Mouse (Mus musculus) gastrocnemius, postnatal 4 days (tissue): ENCODE results near the gene Gm33543. TPM values are rescaled to one million over a fixed set of nuclear protein-coding genes. Genes with fewer than 3 reads are reported as not detected.

Experiments used
- DNase-seq, 2 experiments: peaks; one replicate each; pipeline ENCODE4 v3.0.0; 2021 to 2022; ENCODE audit warnings: low spot score in 2 of 2, mixed read lengths in 2 of 2
- total RNA-seq, 2 experiments: library from RNA; stranded (reverse); gene quantifications; 2 replicates each; pipeline ENCODE4 v1.2.3; 2021

Gm33543 gene
- total RNA-seq, 2 experiments from 2014 or later, result not detected

DNA sequence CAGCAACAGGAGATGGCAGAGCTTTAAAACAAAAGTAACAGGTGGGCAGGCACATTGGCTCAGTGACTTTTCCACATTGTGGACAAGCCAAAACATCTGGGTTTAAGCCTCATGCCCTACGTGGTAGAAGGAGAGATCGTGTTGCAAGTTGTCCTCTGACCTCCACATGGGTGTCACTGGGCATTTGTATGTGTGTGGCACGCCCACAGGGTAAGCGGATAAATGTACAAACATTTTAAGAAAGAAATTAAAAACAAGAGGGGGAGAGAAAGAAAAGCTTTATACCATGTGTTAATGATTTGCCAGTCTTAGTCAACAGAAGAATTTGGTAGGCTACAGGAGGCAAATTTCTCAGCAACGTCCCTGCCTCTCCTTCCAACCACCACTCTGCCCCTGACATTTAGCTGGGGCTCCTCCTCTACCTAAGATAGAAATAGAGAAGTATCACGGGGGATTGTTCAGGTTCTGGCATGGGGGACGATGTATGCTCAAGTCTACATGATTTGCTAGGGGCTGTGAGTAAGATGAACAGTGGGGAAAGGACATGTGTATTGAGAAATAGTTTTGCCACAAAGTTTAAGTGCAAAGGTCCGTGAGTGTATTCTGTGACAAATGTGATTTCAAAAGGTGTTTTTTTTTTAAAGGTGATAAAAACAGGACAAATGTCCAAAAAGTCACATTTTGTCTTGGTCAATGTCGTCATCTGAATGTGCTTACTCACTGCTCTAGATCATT is 6.0 kb downstream of the Gm33543 start:
- DNase-seq, result no peak

DNA sequence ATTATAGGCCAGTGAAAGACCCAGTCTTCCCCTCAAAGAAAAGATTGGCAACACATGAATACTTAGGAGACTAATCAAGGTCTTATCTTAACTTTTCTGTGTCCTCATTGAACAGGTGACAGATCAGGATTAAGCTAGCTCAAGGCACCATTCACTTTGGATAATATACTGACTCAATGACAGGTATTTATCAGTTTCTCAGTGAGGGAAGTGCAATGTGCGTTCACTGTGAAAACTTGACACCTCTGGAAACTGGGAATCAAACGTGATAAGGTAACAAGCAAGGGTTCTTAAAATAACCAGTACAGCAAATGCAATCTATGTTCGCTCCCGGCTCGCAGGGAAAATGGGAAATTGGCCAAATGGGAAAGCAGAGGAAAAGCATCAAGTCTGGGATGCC is 11.8 kb downstream of the Gm33543 start:
- no peak for DNase-seq

DNA sequence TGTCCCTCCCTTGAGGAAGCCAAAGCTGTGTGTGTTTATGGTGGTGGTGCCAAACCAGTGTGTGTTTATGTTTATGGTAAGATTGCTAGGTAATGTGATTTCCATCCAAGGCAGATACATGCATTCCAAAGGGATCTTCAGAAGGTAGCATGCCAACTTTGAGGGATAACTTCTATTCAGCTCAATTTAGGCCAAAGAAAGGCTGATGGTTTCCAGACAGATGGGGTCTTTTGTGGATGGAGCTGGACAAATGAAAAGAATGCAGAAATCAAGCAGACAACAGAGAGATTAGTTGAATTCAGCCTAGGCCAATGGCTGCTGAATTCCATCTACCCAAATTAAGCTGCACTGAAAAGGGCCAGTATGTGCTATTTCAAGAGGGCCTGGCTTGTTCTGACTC is 13.3 kb downstream of the Gm33543 start:
- DNase-seq, result no peak

DNA sequence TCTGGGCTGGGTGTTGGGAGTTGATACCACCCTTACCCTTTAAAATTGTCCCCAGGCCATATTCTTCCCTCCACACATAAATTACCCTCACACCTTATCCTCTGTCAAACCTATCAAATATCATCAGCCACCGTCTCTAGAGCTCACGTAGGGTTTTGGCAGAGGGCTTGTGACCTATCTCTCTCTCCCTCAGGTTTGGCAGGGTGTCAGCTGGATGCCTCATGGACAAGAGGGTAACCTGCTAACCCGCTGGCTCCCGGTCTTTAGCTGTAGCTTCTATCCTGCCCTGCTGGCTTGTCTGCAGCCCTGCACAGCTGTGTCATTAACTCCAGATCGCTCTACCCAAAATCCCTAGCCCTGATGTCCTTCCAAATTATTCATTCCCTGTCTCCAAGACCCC is 14.4 kb downstream of the Gm33543 start:
- peak in 1 of 2 experiments; percentile 39 for DNase-seq

DNA sequence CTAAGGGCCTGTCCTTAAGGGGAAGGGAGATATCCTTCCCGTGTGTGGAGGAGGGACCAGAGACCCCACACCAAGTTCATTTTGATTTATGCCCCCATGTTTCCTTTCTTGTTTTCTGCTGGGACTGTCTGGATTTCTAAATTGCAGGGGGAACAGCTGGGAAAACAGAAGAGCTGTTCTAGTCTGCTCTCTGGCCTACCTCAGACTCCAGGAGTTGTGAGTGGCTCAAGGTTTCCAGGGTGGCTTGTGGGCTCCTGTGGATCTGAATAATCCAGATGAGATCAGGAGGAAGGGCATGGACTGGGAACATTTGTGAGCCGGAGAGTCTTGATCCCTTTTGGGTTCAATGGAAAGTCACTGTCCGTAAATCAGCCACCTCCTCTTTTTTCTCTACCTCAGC is 17.1 kb downstream of the Gm33543 start:
- no peak for DNase-seq

DNA sequence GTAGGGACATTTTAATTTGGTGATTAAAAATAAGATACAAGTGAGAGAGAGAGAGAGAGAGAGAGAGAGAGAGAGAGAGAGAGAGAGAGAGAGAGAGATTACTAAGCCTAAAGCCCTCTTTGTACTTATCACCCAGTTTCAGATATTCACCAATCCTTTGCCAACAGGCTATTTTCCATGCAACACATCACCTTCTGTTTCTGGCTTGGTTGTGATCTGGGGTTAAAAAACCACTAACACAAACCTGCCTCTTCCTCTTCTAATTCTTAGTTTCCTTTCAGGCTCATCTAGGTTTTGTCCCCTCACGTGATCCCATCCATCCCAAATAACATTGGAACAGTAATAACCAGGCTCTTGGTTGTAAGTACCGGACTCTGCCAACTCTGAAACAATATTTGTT is 24.2 kb downstream of the Gm33543 start:
- DNase-seq, result no peak

DNA sequence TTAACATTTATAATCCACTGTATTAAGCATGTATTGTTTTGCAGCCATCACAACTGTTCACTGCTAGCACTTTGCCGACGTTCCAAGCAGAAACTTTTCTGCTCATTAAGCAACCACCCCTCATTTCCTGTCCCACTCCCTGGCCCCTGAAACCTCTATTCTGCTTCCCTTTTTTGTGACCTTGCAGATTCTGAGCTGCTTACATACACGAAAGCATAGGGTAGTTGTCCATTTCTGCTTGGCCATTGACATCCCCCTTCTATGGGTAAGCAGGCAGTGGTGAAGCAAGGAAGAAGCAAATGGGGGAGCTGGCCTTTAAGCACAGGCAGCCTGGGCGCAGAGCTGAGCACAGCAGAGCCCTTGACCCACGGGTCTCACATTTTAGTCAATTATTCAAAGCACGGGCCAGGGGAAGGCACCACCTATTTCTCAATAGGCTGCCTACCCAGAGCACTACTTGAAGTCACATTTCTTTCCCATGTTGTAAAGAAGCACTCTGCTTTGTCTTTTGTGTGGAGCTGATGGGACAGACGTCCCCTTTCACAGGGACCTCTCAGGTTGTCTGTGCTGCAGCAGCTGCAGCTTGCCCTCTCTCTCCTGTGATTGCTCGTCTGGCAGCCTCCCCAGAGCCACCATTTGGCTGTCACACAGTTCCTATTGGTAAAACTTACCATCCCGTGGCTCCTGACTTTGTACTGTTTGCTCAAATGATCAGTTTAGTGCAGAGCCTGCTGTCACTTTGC is 25.1 kb downstream of the Gm33543 start:
- no peak for DNase-seq

DNA sequence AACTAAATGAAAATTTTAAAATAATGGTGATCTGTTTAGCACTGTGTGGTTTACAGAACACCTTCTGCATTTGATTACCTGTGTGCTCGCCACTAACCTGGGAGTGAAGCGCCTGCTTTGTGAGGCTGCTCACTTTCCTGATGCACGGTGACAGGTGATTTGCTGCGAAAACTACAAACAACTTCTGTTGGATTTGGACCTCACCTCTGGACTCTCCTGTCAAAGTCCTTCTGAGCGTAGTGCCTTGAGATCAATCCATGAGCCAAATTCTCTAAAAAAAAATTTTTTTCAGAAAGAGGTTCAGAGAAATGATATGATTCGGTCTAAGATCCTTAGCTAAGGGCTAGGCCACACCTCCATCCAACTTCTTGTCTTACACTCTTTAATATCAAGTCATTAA is 28.4 kb downstream of the Gm33543 start:
- no peak for DNase-seq

DNA sequence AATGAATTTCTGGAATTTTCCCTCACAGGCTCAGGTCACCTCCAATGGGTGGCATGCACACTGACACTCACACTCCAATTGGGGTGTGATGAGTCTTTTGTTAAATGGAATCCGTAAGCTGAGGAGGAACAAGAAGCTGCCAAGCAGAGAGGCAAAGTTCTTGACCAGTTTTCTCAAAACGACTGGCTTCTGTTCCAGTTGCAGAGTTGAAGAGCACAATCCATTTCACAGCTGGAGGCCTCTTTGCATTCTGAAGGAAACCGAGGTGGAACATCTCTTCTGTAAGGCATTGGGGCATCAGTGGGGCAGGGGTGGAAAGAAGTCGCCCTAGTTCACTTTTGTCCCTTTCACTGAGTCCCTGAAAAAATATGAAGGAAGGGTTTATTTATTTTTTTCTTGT is 30.9 kb downstream of the Gm33543 start:
- DNase-seq, result no peak

DNA sequence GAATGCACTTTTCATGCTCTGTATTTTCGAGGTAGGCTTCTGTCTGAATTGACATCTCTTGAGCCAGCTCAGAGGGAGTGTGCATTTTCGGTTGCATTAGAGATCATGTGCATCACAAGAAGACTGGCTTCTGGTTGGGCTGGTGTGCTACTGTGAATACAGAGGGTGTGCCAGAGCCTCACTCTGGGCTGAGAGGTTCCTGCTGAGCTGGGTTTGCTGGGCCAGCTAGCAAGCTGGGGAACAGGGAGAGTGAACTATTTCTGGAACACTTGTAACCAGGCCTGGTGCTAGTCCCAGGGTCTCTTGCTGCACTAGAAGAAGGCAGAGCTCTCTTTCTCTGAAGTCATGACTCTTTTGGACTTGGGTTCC is 41.3 kb downstream of the Gm33543 start:
- no peak for DNase-seq

DNA sequence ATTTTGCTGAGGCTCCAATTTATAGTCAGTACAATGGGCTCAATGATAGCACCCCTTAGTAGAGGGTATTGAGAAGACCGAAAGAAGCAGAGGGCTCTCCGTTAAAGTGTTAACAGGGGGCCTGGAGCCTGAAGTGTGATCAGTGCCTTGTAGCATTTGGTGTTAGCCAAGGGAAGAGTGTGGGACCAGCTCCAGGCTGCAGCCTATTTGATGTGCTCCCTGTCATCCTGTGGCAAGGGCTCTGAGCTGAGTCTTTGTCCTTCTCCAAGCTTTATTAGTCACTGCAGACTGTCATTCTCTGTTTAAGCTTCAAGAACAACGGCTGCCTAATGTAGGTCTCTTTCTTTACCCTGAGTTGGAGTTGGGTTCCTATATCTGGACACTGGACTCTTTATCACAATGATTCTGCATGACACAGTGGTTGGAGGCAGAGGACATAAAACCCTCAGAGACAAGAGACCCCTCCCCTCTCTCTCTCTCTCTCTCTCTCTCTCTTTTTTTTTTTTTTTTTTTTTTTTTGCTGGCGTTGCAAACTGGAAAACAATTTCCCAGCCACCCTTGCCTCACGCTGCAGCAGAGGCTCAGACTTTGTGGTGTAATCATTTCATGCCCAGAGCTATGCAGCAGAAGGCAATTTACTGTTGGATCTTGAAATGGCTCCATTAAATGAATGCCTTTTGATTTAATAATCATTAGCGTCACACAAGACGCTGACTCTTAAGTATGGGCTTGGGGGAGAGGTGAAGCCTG is 41.9 kb downstream of the Gm33543 start:
- no peak for DNase-seq

DNA sequence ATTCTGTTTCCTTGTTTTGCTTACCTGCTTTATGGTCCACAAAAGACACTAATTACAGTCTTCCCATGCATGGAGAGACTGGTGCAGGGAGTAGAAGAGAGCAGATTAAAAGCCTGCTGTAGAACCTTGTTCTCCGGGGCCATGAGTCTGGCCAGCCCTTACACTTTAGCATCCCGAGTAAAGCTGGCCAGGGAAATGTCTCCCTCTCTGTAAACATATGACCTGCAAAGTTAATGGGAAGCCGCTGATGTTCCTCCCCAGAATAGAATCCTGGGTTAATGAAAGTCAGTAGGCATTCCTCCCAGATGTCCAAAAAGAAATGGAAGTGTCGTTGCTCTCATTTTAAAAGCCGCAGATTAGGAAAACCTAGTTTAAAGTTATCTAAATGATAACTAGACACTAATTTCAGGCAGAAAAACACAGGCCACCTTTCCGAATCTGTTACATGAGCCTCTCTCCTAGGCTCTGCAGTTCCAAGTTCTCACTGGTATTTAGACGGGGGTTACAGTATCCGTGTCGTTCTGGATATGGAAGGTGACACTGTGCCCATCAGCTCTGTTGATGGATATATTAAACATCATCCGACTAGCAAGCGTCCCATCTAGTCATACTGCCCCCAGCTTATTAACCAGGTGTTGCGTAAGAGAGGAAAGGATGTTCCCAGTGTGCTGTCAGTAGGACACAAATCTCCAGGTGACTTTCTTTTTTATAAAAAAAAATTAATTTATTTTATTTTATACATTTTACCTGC is 44.9 kb downstream of the Gm33543 start:
- no peak for DNase-seq

DNA sequence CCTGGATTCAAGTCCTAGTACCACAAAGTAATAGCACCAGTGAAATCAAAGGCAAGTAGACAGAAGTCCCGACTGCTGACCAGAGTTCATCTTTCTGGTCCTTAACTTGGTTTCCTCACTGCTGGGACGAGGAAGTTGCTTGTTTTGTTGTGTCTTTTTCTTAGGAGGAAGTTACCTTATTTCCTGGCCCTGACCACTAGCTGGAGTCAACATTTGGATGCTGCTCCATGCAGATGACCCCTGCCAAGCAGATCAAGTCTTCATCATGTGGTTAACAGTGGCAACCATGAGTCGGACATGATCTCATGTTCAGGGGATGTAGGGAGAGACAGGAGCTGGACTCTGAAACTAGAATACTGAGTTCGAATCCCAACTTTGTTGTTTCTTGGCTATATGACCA is 47.2 kb downstream of the Gm33543 start:
- no peak for DNase-seq

DNA sequence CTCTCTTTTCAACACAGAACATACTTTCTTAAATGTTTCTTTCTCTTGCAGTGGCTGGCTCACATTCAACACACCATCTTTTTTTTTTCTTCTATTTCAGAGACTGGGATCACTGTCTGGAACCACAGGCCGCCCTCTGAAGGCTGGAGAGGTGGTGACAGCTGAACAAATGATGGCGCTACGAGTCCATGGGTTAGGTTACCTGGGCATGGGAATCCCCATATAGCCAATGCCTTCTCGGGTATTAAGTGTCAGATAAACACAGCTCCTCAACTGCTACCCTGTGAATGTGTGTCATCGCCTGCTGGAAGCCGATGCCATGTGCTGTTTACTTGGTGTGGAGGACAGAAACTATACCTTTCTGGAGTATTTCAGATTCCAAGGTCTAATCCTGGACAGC is 48.0 kb downstream of the Gm33543 start:
- no peak for DNase-seq

DNA sequence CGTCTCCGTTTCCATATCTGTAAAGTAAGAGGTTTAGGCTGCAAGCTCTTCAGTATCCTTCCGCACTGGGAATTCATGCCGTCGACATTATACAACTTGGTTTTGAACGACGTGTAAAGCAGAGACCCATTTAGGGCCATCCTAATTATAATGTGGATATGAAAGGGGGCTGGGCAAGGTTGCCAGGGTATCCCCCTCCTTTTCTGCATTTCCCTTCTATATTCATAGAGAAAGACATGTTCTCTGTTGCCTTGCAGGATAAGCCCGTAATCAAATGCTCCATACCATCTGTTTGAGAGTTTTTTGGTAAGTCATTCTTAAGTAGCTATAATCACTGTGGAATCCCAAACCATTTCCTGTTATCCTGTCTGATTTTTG is 51.3 kb downstream of the Gm33543 start:
- no peak for DNase-seq

DNA sequence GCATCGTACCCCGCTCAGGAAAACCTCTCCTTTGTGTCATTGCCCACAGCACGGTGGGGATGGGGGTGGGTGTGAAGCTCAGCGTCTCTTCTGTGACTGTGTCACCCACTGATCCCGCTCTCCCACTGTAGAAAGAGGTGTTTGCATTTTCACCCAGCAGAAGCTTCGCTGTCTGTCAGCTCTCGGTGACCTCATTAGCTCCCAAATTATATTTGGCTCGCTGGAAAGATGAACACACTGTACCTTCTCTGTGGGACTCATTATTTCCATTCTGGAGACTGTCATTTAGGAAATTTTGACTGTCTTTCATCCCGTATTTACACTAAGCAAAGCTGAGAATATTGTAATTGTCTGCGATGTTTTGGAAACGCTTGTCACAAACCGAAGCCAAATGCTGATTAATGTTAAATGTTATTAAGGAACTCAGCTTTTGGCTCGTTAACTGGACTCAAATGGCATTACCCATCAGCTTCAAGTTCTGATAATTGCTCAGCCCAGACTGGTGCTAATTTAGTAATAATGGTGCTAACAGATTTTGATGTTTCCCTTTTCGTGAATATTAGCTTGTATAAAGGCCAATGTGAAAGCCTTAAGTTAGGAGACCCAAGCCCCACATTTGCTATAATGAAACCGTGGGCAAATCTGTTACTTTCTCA is 51.8 kb downstream of the Gm33543 start:
- no peak for DNase-seq

DNA sequence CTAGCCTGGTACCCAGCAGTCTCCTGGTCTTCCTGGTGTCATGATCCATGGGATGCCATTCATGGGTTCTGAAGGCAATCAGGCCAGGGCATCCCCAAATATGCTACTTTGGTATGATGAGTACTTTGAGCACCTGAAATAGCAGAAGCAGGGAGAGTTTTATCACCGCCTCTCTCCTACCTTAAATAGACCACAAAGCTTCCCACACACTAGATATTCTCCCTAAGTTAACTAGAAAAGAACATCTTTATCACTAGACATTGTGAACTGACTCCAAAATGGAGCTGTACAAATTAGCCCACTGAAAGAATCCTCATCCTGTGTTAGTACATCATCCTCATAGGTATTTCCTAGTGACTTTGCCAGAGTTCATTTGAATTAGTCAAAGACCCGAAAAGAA is 55.6 kb downstream of the Gm33543 start:
- DNase-seq, result no peak

DNA sequence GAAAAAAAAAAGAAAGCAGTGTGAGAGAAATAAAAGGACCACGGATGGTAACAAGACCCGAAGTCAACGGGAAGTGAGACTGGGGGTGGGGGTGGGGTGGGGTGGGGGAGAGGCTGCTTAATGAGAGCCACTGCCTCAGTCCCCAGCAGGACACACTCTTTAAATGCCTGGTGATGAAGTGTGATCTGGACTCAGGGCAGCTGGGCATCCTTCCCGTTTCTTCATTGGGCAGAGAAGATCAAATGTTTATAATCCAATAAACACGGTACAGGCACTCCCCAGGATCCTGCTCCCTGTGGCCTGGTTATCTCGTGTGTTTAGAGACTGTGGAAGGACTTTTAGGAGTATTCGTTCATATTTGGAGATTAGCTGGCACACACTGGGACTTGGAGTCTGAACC is 57.9 kb downstream of the Gm33543 start:
- DNase-seq, result no peak

DNA sequence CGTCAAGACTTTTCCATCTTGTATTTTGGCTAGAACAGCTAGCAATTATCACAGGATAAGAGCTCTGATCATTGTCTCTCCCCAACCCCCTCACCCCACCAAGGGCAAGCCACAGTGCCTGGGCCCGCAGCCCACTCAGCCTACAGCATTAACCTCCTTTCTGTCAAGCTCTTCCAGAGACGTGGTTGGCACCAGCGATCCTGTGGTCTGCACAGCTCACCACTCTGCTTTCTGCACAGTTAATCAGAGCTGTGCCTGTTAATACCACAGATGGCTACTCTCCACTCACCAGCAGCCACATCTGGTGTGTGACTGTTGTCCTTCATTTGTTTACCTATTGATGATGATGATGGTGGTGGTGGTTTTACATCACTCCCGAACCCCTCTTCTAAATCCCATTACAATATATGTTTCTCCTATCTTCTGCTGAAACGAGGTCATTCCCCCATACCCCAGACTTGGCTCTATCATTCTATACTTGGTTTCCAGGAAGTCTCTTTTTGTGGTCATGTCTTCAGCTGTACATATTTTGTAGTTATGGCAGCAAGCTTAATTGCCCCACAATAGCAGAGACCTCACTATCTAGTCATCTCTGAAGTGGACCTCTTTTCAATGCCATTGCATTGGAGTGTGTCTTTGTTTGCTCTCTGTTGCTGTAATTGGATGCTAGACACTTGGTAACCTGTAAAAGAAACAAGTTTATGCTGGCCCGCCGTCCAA is 61.7 kb downstream of the Gm33543 start:
- no peak for DNase-seq

DNA sequence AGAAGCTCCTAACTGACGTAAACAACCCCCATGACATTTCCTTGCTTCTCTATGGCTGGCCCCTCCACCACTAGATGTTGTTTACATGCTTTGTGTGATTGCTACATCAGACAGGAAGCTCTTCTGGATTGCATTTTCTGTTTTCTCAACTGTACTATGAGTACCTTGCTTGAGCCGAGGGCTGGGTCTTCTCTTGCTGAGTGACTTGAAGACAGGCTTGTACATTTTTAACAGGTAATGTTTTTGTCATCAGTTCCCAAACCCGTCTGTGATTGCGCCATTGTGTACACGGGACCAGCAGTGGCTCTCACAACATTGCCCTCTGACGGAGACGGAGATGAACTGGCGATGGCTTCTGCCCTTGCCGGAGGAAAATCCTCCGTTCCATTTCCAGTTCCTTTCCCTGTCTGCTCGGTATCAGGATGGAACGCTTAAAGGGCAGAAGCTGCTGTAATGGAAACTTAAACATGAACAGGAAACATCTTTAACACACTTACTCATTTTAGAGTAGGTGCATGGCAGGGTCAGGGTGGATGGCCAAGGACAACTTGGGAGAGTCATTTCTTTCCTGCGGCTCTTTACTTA is 62.8 kb downstream of the Gm33543 start:
- no peak for DNase-seq
